Mouse (Mus musculus) B cell, adult 2 months (primary cell): ENCODE results near the gene Slc6a14.

Experiments used
- DNase-seq, 2 experiments: peaks; one replicate each; pipeline ENCODE4 v3.0.0; 2022

Slc6a14 gene

DNA sequence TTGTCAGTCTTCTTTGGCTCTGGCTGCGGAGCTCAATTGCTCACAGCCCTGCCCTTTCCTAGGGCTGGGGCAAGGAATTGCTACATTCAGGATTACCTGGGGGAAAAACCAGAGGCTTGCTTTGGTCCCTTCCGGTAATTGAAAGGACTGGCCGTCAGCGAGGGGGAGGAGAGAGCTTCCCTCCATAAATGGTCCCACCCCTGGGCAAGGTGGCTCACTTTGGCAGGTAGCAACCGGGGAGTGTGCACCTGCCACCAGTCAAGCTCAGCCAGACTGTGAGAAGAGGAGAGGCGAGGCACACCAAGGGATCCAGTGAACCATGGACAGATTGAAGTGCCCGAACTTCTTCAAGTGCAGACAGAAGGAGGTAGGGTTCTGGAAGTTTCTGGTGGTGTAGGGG, at the start of gene Slc6a14:
Slc6a14 (plus strand) TSS at position 68 of the 400 bp plus-strand sequence.
- DNase-seq, result no peak

DNA sequence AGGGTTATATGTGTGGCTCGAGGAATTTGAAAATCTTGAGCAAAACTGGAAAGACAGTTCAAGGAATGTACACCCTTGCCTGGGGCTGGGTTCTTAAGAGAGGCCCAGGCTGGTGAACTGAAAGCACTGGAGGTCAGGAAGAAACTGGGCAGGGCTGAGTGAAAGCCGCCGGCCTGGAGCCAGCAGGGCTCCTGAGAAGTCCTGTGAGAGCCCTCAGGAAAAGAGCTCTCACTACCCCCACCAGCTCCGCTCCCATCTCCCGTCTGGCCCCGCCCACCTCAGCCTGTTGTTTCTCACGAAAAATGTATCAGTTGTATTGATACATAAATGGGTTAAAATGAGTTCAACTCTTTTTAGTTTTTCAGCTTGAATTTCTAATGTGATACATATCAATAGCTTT, 43.8 kb upstream of the Slc6a14 start:
- no peak for DNase-seq

DNA sequence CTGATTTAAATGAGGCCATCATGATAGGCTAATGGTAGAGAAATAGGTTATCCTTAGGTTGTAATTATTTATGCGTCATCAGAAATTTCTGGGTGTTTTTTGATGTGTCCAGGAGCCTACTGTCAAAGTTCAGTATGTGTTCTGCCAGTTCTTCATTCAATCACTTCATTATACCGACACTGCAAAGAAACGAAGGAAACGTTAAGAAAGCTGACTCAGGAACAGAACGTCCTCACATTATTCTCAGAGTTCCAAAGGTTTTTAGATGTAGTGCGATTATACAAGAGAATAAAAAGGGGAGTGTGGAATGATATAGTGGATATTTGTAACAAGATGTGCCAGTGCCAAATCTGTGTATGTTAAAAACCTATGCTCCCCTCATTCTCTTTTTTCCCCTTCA, 19.5 kb upstream of the Slc6a14 start:
- no peak for DNase-seq

DNA sequence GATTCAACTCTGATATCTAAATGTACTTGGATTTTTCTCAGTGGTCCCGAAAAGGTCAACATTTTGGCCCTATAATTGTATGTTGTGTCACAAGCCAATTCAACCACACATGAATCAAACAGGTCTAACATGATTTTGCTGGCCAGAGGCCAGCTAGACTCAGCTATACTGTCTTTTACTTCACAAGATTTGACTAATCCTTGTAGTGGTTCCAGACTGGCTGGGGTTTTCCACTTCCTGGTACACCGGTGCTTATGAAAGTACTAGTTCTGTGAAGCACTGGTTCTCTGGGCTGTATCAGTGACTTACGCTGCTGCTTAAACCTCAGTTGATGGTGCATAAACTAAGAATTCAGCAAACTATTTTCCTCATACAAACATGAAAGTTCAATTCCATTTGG, 19.0 kb upstream of the Slc6a14 start:
- no peak for DNase-seq

DNA sequence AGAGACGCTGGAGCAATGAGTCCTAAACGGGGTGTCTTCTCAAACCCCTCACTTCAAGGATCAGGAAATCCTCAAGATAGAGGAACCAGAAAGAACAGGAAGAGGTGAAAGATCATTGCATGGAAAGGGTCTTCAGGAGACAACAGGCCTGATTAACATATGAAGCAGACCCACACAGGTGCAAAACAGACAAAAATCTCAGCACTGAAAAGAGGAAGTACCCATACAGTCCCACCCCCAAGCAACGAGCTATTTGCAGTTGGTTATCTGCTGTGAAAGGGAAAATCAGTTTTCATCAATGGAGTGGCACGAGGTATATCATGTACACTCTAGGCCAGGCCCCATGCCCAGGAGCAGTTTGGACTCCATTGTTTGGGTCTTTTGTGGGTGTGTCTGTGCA, 13.1 kb upstream of the Slc6a14 start:
- no peak for DNase-seq

DNA sequence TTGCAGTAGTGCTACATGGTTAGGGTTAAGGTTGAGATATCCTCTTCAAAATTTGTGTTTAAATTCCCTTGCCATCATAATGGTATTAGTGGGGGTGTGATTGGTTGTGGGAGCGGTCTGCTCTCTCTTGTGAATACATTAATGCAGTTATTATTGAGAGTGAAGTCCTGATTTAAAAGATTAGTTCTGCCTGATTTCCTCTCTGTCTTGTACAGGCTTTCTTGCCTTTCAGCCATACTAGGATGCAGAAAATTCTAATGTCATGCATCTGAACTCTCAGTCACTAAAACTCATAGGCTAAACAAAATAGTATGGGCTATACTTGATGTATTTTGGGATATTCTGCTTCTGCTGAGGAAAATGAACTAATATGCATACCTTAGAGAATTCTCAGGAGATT, 10.2 kb upstream of the Slc6a14 start:
- no peak for DNase-seq

DNA sequence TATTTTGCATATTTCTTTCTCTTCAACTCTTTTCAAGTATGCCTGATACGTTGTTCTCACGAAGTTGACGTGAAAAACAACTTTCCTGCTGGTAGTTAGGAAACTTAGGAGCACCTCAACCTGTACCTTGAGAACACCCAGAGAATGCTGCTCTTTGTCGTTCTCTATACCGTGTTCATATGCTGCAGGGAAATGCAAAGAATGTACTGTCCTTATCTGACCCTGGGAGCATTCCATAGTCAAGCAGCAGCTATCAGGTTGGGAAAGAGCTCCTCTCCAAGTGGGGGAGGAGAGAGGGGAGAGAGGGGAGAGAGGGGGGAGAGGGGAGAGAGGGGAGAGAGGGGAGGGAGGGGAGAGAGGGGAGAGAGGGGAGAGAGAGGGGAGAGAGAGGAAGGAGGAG, 597 bp downstream of the Slc6a14 start:
- DNase-seq, result no peak

DNA sequence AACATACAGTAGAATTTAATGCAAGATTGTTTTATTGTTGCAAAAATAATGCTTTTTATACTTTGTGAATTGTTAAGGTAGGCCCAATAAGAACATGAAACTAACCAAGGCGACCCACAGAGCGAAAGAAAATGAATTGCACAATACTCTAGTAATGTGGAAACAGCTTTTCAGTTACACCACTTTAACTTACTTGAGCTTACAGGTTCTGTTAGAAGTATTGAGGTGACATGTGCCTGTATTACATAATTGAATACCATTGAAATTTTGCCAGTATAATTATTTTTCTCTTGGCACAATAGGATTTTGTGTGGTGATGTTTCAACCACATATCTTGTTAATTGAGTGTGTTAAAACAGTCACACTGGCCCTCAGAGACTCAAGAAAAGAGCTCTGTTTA, 2.2 kb downstream of the Slc6a14 start:
- DNase-seq, result no peak

DNA sequence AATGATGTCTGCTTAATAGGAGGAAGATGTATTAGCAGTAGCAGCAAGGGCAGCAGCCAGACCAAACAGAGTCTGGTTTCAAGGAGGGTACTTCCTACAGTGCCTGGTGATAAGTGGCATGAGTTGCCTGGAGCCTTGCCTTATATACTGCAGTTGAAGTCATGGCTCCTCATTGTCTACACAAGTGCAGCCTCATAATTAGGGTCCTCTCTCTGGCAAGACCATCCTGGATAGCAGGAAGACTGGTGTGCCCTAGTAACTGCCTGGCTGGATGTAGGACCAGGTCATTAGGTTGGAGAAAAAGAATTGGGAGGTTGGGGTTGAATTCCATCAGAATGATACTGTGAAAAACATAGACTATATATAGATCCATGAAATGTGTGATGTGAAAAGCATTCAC, 30.3 kb downstream of the Slc6a14 start, which contains the start of gene Gm28269:
Gm28269 (minus strand) TSS at position 101 of the 400 bp plus-strand sequence.
- no peak for DNase-seq
